Mouse (Mus musculus) left cerebral cortex, adult 11 months (tissue): Measurements from ENCODE around the gene Hcst.

ENCODE experiments used
- DNase-seq: peaks from one replicate; pipeline ENCODE4 v3.0.0; 2022; ENCODE audit warnings: low spot score

Hcst gene

GRCm38 (mm10) chr7:30419561-30420499 is at the start of gene Hcst:
Gene Hcst (minus strand): TSS chr7:30419854.
- no peak for DNase-seq

- DNase-seq, result no peak
Observed at GRCm38 (mm10) chr7:30464816-30465300, 45.2 kb upstream of the Hcst start.

- DNase-seq, result no peak
Observed at GRCm38 (mm10) chr7:30463996-30464395, 44.3 kb upstream of the Hcst start.

GRCm38 (mm10) chr7:30463568-30463967 is 43.9 kb upstream of the Hcst start:
- no peak for DNase-seq

- no peak for DNase-seq
Observed at GRCm38 (mm10) chr7:30459484-30459883, 39.8 kb upstream of the Hcst start.

- DNase-seq, result no peak
Observed at GRCm38 (mm10) chr7:30457629-30458330, 38.1 kb upstream of the Hcst start, which contains the start of the genes Kirrel2 and Nphs1. Gene Kirrel2 (minus strand): TSS chr7:30457690. Gene Nphs1 (plus strand): TSS chr7:30458315.

GRCm38 (mm10) chr7:30456911-30457628 is 37.4 kb upstream of the Hcst start:
- DNase-seq, result no peak

GRCm38 (mm10) chr7:30456487-30456886 is 36.8 kb upstream of the Hcst start:
- DNase-seq, result no peak

GRCm38 (mm10) chr7:30454259-30454658 is 34.6 kb upstream of the Hcst start:
- no peak for DNase-seq

- DNase-seq, result no peak
Observed at GRCm38 (mm10) chr7:30453766-30454165, 34.1 kb upstream of the Hcst start.

- DNase-seq, result no peak
Observed at GRCm38 (mm10) chr7:30453327-30453726, 33.7 kb upstream of the Hcst start.

GRCm38 (mm10) chr7:30450241-30450640 is 30.6 kb upstream of the Hcst start:
- DNase-seq, result no peak

GRCm38 (mm10) chr7:30444971-30445751 is 25.5 kb upstream of the Hcst start, which contains the start of gene Aplp1:
Gene Aplp1 (minus strand): TSS chr7:30445535.
- no peak for DNase-seq

GRCm38 (mm10) chr7:30444154-30444970 is 24.7 kb upstream of the Hcst start:
- DNase-seq, result peak; percentile 81

- DNase-seq, result no peak
Observed at GRCm38 (mm10) chr7:30443696-30444095, 24.0 kb upstream of the Hcst start.

GRCm38 (mm10) chr7:30440697-30441096 is 21.0 kb upstream of the Hcst start:
- DNase-seq, result no peak

- no peak for DNase-seq
Observed at GRCm38 (mm10) chr7:30439734-30440133, 20.1 kb upstream of the Hcst start.

- no peak for DNase-seq
Observed at GRCm38 (mm10) chr7:30436879-30437278, 17.2 kb upstream of the Hcst start.

- DNase-seq, result no peak
Observed at GRCm38 (mm10) chr7:30435156-30435555, 15.5 kb upstream of the Hcst start.

GRCm38 (mm10) chr7:30434701-30435100 is 15.0 kb upstream of the Hcst start:
- DNase-seq, result no peak
